Mouse (Mus musculus): ENCODE results near the gene Acvr1b. TPM values are rescaled to one million over a fixed set of nuclear protein-coding genes. Genes with fewer than 3 reads are reported as not detected.

Gene Acvr1b
- total RNA-seq, 2 experiments from 2014 or later: 7.7 to 17.1 TPM

GRCm38 (mm10) chr15:101174294-101175130, 645 bp downstream of the Acvr1b start:
- ATAC-seq (ENCODE audit: poor library complexity, severe bottlenecking): no peak

- no peak for ATAC-seq (ENCODE audit: poor library complexity, severe bottlenecking)
Observed at GRCm38 (mm10) chr15:101175131-101175460, 1.2 kb downstream of the Acvr1b start.

- ATAC-seq (ENCODE audit: poor library complexity, severe bottlenecking): no peak
Observed at GRCm38 (mm10) chr15:101175613-101176283, 1.9 kb downstream of the Acvr1b start.

- ATAC-seq (ENCODE audit: poor library complexity, severe bottlenecking): no peak
Observed at GRCm38 (mm10) chr15:101176284-101176680, 2.4 kb downstream of the Acvr1b start.

GRCm38 (mm10) chr15:101176795-101177691, 3.2 kb downstream of the Acvr1b start:
- no peak for ATAC-seq (ENCODE audit: poor library complexity, severe bottlenecking)

GRCm38 (mm10) chr15:101180363-101181105, 6.7 kb downstream of the Acvr1b start:
- ATAC-seq (ENCODE audit: poor library complexity, severe bottlenecking): no peak

- no peak for ATAC-seq (ENCODE audit: poor library complexity, severe bottlenecking)
Observed at GRCm38 (mm10) chr15:101181106-101181466, 7.2 kb downstream of the Acvr1b start.

- no peak for ATAC-seq (ENCODE audit: poor library complexity, severe bottlenecking)
Observed at GRCm38 (mm10) chr15:101181500-101181899, 7.6 kb downstream of the Acvr1b start.

- no peak for ATAC-seq (ENCODE audit: poor library complexity, severe bottlenecking)
Observed at GRCm38 (mm10) chr15:101182676-101183075, 8.8 kb downstream of the Acvr1b start.

- no peak for ATAC-seq (ENCODE audit: poor library complexity, severe bottlenecking)
Observed at GRCm38 (mm10) chr15:101184300-101184699, 10.4 kb downstream of the Acvr1b start.

- no peak for ATAC-seq (ENCODE audit: poor library complexity, severe bottlenecking)
Observed at GRCm38 (mm10) chr15:101185549-101185948, 11.7 kb downstream of the Acvr1b start.

- ATAC-seq (ENCODE audit: poor library complexity, severe bottlenecking): peak; percentile 64
Observed at GRCm38 (mm10) chr15:101187907-101188306, 14.0 kb downstream of the Acvr1b start.

- ATAC-seq (ENCODE audit: poor library complexity, severe bottlenecking): no peak
Observed at GRCm38 (mm10) chr15:101189981-101190761, 16.3 kb downstream of the Acvr1b start.

- ATAC-seq (ENCODE audit: poor library complexity, severe bottlenecking): peak; percentile 51
Observed at GRCm38 (mm10) chr15:101190762-101191150, 16.9 kb downstream of the Acvr1b start.

GRCm38 (mm10) chr15:101191459-101192259, 17.8 kb downstream of the Acvr1b start:
- peak; percentile 53 for ATAC-seq (ENCODE audit: poor library complexity, severe bottlenecking)

GRCm38 (mm10) chr15:101192260-101192640, 18.4 kb downstream of the Acvr1b start:
- no peak for ATAC-seq (ENCODE audit: poor library complexity, severe bottlenecking)

- no peak for ATAC-seq (ENCODE audit: poor library complexity, severe bottlenecking)
Observed at GRCm38 (mm10) chr15:101192651-101193050, 18.8 kb downstream of the Acvr1b start.

GRCm38 (mm10) chr15:101193971-101194370, 20.1 kb downstream of the Acvr1b start:
- no peak for ATAC-seq (ENCODE audit: poor library complexity, severe bottlenecking)

Data from megakaryocyte, adult 5-6 weeks (primary cell).